In the genomic region with DNA sequence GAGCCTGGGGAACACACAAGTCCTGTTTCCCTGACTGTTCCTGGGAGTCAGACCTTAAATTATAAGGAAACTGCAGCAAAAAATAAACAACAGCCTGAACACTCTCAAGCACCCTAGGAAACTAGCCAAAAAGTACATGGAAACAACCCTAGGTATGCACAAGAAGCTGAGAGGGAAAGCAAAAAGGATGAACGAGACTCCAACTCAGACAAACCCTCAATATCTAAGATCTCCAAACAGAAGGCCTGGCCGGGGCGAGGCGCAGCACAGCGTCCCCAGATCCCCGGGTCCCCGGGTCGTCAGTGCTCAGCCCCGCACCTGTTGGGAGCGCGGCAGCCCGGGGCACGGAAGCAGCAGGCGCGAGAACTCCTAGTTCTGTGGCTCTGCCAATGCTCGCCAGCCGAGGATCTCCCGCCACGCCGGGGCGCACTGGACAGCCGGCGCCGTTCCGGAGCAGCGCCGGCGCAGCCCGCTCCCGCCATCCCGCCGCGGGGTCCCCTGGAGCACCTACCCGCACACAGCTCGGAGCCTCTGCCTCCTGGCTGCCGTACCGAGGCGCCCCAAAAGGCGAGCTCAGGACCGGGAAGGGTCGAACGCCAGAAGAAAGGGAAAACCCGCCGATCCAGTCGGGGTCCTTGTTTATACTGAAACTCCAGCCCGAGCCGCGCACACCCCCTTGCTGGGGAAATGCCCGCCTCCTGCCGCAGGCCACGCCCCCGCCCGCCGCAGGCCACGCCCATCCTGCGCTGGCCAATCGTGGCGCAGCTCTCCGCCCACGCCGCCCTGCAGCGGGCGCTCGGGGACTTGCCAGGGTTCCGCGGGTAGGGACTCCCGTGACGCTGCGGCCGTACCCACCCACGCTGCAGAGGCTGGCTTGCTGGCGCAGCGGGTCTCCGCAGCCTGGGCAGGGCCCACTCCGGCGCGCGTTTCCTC, we compare ENCODE assay signal across 8 mouse cellular contexts.
DNase-seq lines count a peak whose midpoint lies in the region; ATAC-seq lines count a peak whose summit lies in the region.

No protein-coding gene starts in this region.

- no peaks in the 10 kb centered on the region for H3K36me3 ChIP-seq in hindbrain, embryonic 16.5 days (ENCODE audit: control insufficient read depth, insufficient read depth, low read length)

- H3K9ac ChIP-seq in hindbrain, embryonic 16.5 days (ENCODE audit: low read depth, low read length), result peak overlapping the region; percentile 75

- peaks cover 19% of the 10 kb centered on the region for H3K4me1 ChIP-seq in hindbrain, embryonic 16.5 days (ENCODE audit: control insufficient read depth, insufficient read depth, low read depth, low read length)

- WGBS in hindbrain, embryonic 16.5 days, result 0% methylated on average over 55 of the region's 78 CpGs

- no peaks in the 10 kb centered on the region; the same call in 1 of the 2 replicates for H3K27me3 ChIP-seq in hindbrain, embryonic 16.5 days (replicated peaks; ENCODE audit: control insufficient read depth, insufficient read depth, low read length)

- peak overlapping the region; percentile 64 for H3K4me3 ChIP-seq in hindbrain, embryonic 16.5 days (ENCODE audit: low read length)

- peak overlapping the region; percentile 77 for H3K27ac ChIP-seq in hindbrain, embryonic 16.5 days (ENCODE audit: low read depth, low read length)

- peak; percentile 93 for DNase-seq in ZHBTc4 (ENCODE audit: low read depth, low spot score)
- DNase-seq in cerebellum, postnatal 4 days (ENCODE audit: low spot score in 2 of 2), result peak; percentile 91 to 95
- DNase-seq in gastrocnemius, adult 18-20 months (ENCODE audit: low spot score), result peak; percentile 91
- DNase-seq in left cerebral cortex, adult 18-20 months (ENCODE audit: low spot score in 2 of 2), result peak; percentile 97 to 99
- peak; percentile 97 for DNase-seq in lung, postnatal 4 days
- peak; percentile 96 for DNase-seq in retina, postnatal 1 day
- DNase-seq in thymus, postnatal 4 days, result peak; percentile 99

- peak overlapping the region; percentile 91 for H3K4me2 ChIP-seq in hindbrain, embryonic 16.5 days (ENCODE audit: low read length)

- H3K9me3 ChIP-seq in hindbrain, embryonic 16.5 days (ENCODE audit: control insufficient read depth, low read length), result no peaks in the 10 kb centered on the region

- peak; percentile 94 for ATAC-seq in hindbrain, embryonic 16.5 days

Comparison
In these comparisons a context has a peak if more than half of its experiments do, and no peak if none do; other contexts are left out.
1. Peak in every context shown above with its lines: DNase-seq, ATAC-seq, H3K4me3 ChIP-seq and H3K27ac ChIP-seq.